Comparison of ENCODE assay signal across 8 mouse cellular contexts in genomic region chr2:77589205-77589901, GRCm38 (mm10).
DNase-seq lines count a peak whose midpoint lies in the region; ATAC-seq and TF ChIP-seq lines count a peak whose summit lies in the region.

No protein-coding gene starts in this region.

- H3K4me2 ChIP-seq in forebrain, embryonic 15.5 days (replicated peaks): no peak overlapping the region
- no peak overlapping the region for H3K4me2 ChIP-seq in forebrain, embryonic 11.5 days (ENCODE audit: low read depth, low read length, severe bottlenecking)
- no peak overlapping the region for H3K4me2 ChIP-seq in liver, embryonic 12.5 days

- no peak overlapping the region for H3K4me3 ChIP-seq in forebrain, embryonic 15.5 days
- no peak overlapping the region for H3K4me3 ChIP-seq in forebrain, embryonic 11.5 days (ENCODE audit: low read depth, low read length)
- peak overlapping the region; percentile 22 for H3K4me3 ChIP-seq in left cerebral cortex, adult 2 months
- H3K4me3 ChIP-seq in liver, embryonic 12.5 days: no peak overlapping the region

- TF ChIP-seq CTCF in left cerebral cortex, adult 2 months (IDR thresholded peaks at IDR 0.05): no peak

- H3K27me3 ChIP-seq in forebrain, embryonic 15.5 days: no peaks in the 10 kb centered on the region
- no peaks in the 10 kb centered on the region for H3K27me3 ChIP-seq in forebrain, embryonic 11.5 days (ENCODE audit: control insufficient read depth, insufficient read depth, low read length)
- H3K27me3 ChIP-seq in liver, embryonic 12.5 days (replicated peaks): no peaks in the 10 kb centered on the region

- no peaks in the 10 kb centered on the region for H3K36me3 ChIP-seq in forebrain, embryonic 15.5 days
- H3K36me3 ChIP-seq in forebrain, embryonic 11.5 days (ENCODE audit: control insufficient read depth, insufficient read depth, low read length): no peaks in the 10 kb centered on the region
- H3K36me3 ChIP-seq in liver, embryonic 12.5 days: no peaks in the 10 kb centered on the region

- DNase-seq in forebrain, embryonic 11.5 days (ENCODE audit: low spot score): no peak
- DNase-seq in gonadal fat pad, adult 2 months (ENCODE audit: low read depth): peak; percentile 24
- peak; percentile 26 to 48 for DNase-seq in left cerebral cortex, adult 2 months (ENCODE audit: extremely low spot score in 1 of 2, low spot score in 2 of 2)
- DNase-seq in urinary bladder, postnatal 36 days (ENCODE audit: low spot score in 2 of 2): no peak

- ATAC-seq in forebrain, embryonic 15.5 days (replicated peaks): peak; percentile 80
- no peak for ATAC-seq in forebrain, embryonic 11.5 days (replicated peaks; ENCODE audit: low FRiP score)
- ATAC-seq in cerebellum, adult (ENCODE audit: insufficient number of reproducible peaks, low FRiP score, low TSS enrichment): peak; percentile 86
- ATAC-seq in liver, embryonic 12.5 days: no peak
- ATAC-seq in activated CD4-positive, CD25-positive, alpha-beta regulatory T cell, adult 4 months: no peak

- H3K4me1 ChIP-seq in forebrain, embryonic 15.5 days: peaks cover 11% of the 10 kb centered on the region
- no peaks in the 10 kb centered on the region for H3K4me1 ChIP-seq in forebrain, embryonic 11.5 days (replicated peaks; ENCODE audit: control insufficient read depth, insufficient read depth, low read length)
- no peaks in the 10 kb centered on the region for H3K4me1 ChIP-seq in liver, embryonic 12.5 days

- WGBS in forebrain, embryonic 15.5 days: 53% methylated on average over 12 of the region's 12 CpGs
- WGBS in forebrain, embryonic 11.5 days: 90% methylated on average over 12 of the region's 12 CpGs
- WGBS in liver, embryonic 12.5 days (ENCODE audit: insufficient replicate concordance): 76% methylated on average over 12 of the region's 12 CpGs

- no peak overlapping the region for H3K9ac ChIP-seq in forebrain, embryonic 15.5 days (replicated peaks)
- H3K9ac ChIP-seq in forebrain, embryonic 11.5 days (ENCODE audit: low read length): no peak overlapping the region
- no peak overlapping the region for H3K9ac ChIP-seq in liver, embryonic 12.5 days

- no peak overlapping the region for H3K27ac ChIP-seq in forebrain, embryonic 15.5 days (replicated peaks)
- no peak overlapping the region for H3K27ac ChIP-seq in forebrain, embryonic 11.5 days (ENCODE audit: low read depth, low read length)
- H3K27ac ChIP-seq in left cerebral cortex, adult 2 months: peak overlapping the region; percentile 77
- H3K27ac ChIP-seq in liver, embryonic 12.5 days: no peak overlapping the region

- no peaks in the 10 kb centered on the region for H3K9me3 ChIP-seq in forebrain, embryonic 15.5 days
- H3K9me3 ChIP-seq in forebrain, embryonic 11.5 days (ENCODE audit: control insufficient read depth, low read length): no peaks in the 10 kb centered on the region; the same call in 1 of the 2 replicates
- no peaks in the 10 kb centered on the region for H3K9me3 ChIP-seq in liver, embryonic 12.5 days (replicated peaks)

- intact Hi-C loops in left cerebral cortex, adult 2 months (cut with DNase I): no loop called here

Comparison
In these comparisons a context has a peak if more than half of its experiments do, and no peak if none do; other contexts are left out.
1. ATAC-seq: peak in forebrain, embryonic 15.5 days (single experiment) and cerebellum, adult (single experiment); none in forebrain, embryonic 11.5 days (single experiment), liver, embryonic 12.5 days (single experiment) and activated CD4-positive, CD25-positive, alpha-beta regulatory T cell, adult 4 months (single experiment).
2. DNase-seq: peak in gonadal fat pad, adult 2 months (single experiment) and left cerebral cortex, adult 2 months (2 of 2); none in forebrain, embryonic 11.5 days (single experiment) and urinary bladder, postnatal 36 days (0 of 2).